Mouse (Mus musculus) spleen, adult 2 months (tissue): Measurements from ENCODE around the gene Trmt44.

Source experiments
- CTCF ChIP-seq: fragments of 200-500 bp; IDR thresholded peaks from 2 replicates; pipeline ENCODE4 v1.5.1; 2011; ENCODE audit warnings: mild to moderate bottlenecking, inconsistent platforms; ENCODE audit not compliant: insufficient read depth, insufficient read length, insufficient replicate concordance; ENCODE audit errors: extremely low read depth
- POLR2A ChIP-seq: fragments of 200-500 bp; IDR thresholded peaks from 2 replicates; pipeline ENCODE4 v1.6.1; 2011; ENCODE audit warnings: low read depth, low read length, inconsistent platforms

- no peak for TF ChIP-seq POLR2A
- TF ChIP-seq CTCF = peak; percentile 57; the same call in 1 of the 2 replicates
These were observed 64.3 kb downstream of the Trmt44 start for GRCm38 (mm10) chr5:35510589-35510988.
